Comparison of ENCODE assay signal across 27 mouse cellular contexts in the genomic region with DNA sequence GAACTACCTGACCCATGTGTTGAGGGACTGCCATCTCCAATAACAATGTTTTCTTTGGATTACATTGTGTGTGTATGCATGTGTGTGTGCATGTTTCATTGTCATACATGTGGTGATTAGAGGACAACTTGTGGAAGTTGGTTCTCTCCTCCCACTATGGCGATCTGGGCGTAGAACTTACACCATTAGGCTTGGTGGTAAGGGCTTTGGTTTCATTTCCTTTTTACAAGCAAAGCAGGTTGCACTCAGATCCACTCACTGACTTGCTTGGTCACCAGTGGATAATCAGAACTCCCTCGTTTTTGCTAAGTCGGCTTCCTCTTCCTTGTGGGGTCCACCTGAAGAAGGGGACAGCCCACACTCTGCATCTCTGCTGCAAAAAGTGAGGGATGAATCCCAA.
DNase-seq lines count a peak whose midpoint lies in the region; ATAC-seq and TF ChIP-seq lines count a peak whose summit lies in the region.
"Had no signal": no experiment of that assay in that cellular context is flagged by ENCODE, and none has a peak within 500 bp of the region (broad histone marks: within the 10 kb centered on the region; RNA-seq: fewer than 3 reads in every experiment).

No protein-coding gene starts in this region.

- TF ChIP-seq CTCF in heart, adult 2 months (IDR thresholded peaks at IDR 0.05) = no peak

- intact Hi-C loops in heart, adult 2 months (cut with DNase I) = loop anchor here (5.0 kb wide), 2 partner anchors 123 to 278 kb away; a partner anchor contains a TSS

- DNase-seq in heart, adult 11 months = peak; percentile 73
- no peak for DNase-seq in heart, adult 2 months
- DNase-seq in midbrain, embryonic 10.5 days (ENCODE audit: low spot score) = no peak
- no peak for DNase-seq in right cerebral cortex, adult 18-20 months
- DNase-seq in cerebellum, adult 11 months = no peak
- DNase-seq: cerebellum, adult 2 months; gastrocnemius, postnatal 14 days; heart, adult 18-20 months; heart, postnatal 4 days; kidney, adult 18-20 months; layer of hippocampus, postnatal 36 days; liver, embryonic 13.5 days; lung, adult 18-20 months; lung, postnatal 36 days; spleen, adult 18-20 months; thymus, postnatal 4 days had no signal

- no peaks in the 10 kb centered on the region for H3K36me3 ChIP-seq in heart, adult 2 months (ENCODE audit: control insufficient read depth, insufficient read depth, low read length)
- H3K36me3 ChIP-seq in midbrain, embryonic 10.5 days = no peaks in the 10 kb centered on the region
- no peaks in the 10 kb centered on the region for H3K36me3 ChIP-seq in midbrain, embryonic 13.5 days
- H3K36me3 ChIP-seq: embryonic facial prominence, embryonic 12.5 days; heart, embryonic 12.5 days; hindbrain, embryonic 15.5 days; limb, embryonic 10.5 days; limb, embryonic 15.5 days; liver, embryonic 13.5 days; midbrain, embryonic 15.5 days had no signal

- H3K4me2 ChIP-seq in midbrain, embryonic 13.5 days (replicated peaks) = no peak overlapping the region
- H3K4me2 ChIP-seq: embryonic facial prominence, embryonic 12.5 days; heart, embryonic 12.5 days; hindbrain, embryonic 15.5 days; limb, embryonic 15.5 days; liver, embryonic 13.5 days; midbrain, embryonic 15.5 days had no signal

- no peaks in the 10 kb centered on the region for H3K27me3 ChIP-seq in heart, adult 2 months (ENCODE audit: control insufficient read depth, insufficient read depth, low read length)
- H3K27me3 ChIP-seq in midbrain, embryonic 10.5 days (ENCODE audit: low read depth, poor library complexity, severe bottlenecking) = no peaks in the 10 kb centered on the region
- no peaks in the 10 kb centered on the region for H3K27me3 ChIP-seq in midbrain, embryonic 13.5 days
- H3K27me3 ChIP-seq: embryonic facial prominence, embryonic 12.5 days; heart, embryonic 12.5 days; hindbrain, embryonic 15.5 days; limb, embryonic 15.5 days; liver, embryonic 13.5 days; midbrain, embryonic 15.5 days had no signal

- no peaks in the 10 kb centered on the region for H3K79me2 ChIP-seq in heart, adult 2 months (replicated peaks; ENCODE audit: control insufficient read depth, insufficient read depth, low read length)

- no peaks in the 10 kb centered on the region for H3K9me3 ChIP-seq in midbrain, embryonic 10.5 days (replicated peaks)
- H3K9me3 ChIP-seq in midbrain, embryonic 13.5 days = no peaks in the 10 kb centered on the region
- H3K9me3 ChIP-seq: embryonic facial prominence, embryonic 12.5 days; heart, embryonic 12.5 days; hindbrain, embryonic 15.5 days; limb, embryonic 10.5 days; limb, embryonic 15.5 days; liver, embryonic 13.5 days; midbrain, embryonic 15.5 days had no signal

- ATAC-seq in midbrain, embryonic 13.5 days = no peak
- peak; percentile 75 for ATAC-seq in granulocyte monocyte progenitor cell, adult 5-6 weeks (replicated peaks; ENCODE audit: poor library complexity, severe bottlenecking)
- ATAC-seq: activated CD4-positive, CD25-positive, alpha-beta regulatory T cell, adult 4 months; forebrain, embryonic 16.5 days; midbrain, embryonic 15.5 days had no signal

- 79% methylated on average over 4 of the region's 4 CpGs for WGBS in heart, adult 2 months
- WGBS in midbrain, embryonic 10.5 days = 81% methylated on average over 4 of the region's 4 CpGs
- WGBS in midbrain, embryonic 13.5 days = 78% methylated on average over 4 of the region's 4 CpGs

- peaks cover 2% of the 10 kb centered on the region for H3K4me1 ChIP-seq in heart, adult 2 months (ENCODE audit: control insufficient read depth, insufficient read depth, low read length)
- peaks cover 42% of the 10 kb centered on the region for H3K4me1 ChIP-seq in midbrain, embryonic 10.5 days
- peaks cover 15% of the 10 kb centered on the region for H3K4me1 ChIP-seq in midbrain, embryonic 13.5 days (replicated peaks)
- H3K4me1 ChIP-seq: heart, embryonic 12.5 days; hindbrain, embryonic 15.5 days had no signal

- TF ChIP-seq POLR2A in heart, adult 2 months (IDR thresholded peaks at IDR 0.05; ENCODE audit: insufficient read depth, low read depth, low read length) = no peak

- no peak overlapping the region for H3K9ac ChIP-seq in heart, adult 2 months (ENCODE audit: low read depth, low read length)
- no peak overlapping the region for H3K9ac ChIP-seq in midbrain, embryonic 13.5 days (replicated peaks)
- H3K9ac ChIP-seq: embryonic facial prominence, embryonic 12.5 days; heart, embryonic 12.5 days; hindbrain, embryonic 15.5 days; limb, embryonic 15.5 days; liver, embryonic 13.5 days; midbrain, embryonic 15.5 days had no signal

- TF ChIP-seq EP300 in heart, adult 2 months (IDR thresholded peaks at IDR 0.05; ENCODE audit: insufficient read depth, low read depth, low read length) = no peak

- no peak overlapping the region for H3K4me3 ChIP-seq in heart, adult 2 months
- no peak overlapping the region for H3K4me3 ChIP-seq in midbrain, embryonic 10.5 days
- no peak overlapping the region for H3K4me3 ChIP-seq in midbrain, embryonic 13.5 days (replicated peaks)
- H3K4me3 ChIP-seq: embryonic facial prominence, embryonic 12.5 days; heart, embryonic 12.5 days; hindbrain, embryonic 15.5 days; limb, embryonic 10.5 days; limb, embryonic 15.5 days; liver, embryonic 13.5 days; midbrain, embryonic 15.5 days had no signal

- no peak overlapping the region for H3K27ac ChIP-seq in heart, adult 2 months
- peak overlapping the region; percentile 79 for H3K27ac ChIP-seq in midbrain, embryonic 10.5 days (replicated peaks)
- H3K27ac ChIP-seq in midbrain, embryonic 13.5 days = no peak overlapping the region
- H3K27ac ChIP-seq: embryonic facial prominence, embryonic 12.5 days; hindbrain, embryonic 15.5 days; kidney, postnatal 0 days; limb, embryonic 10.5 days; limb, embryonic 15.5 days; liver, embryonic 13.5 days; midbrain, embryonic 15.5 days had no signal
